Mouse (Mus musculus) mature B cell (primary cell): ENCODE results near the gene Clmn.

ENCODE experiments used
- in situ Hi-C: fragments of 300-500 bp; cut with MboI; formaldehyde crosslinking; loops from 2 replicates; pipeline ENCODE4 v1.14.3; 2019

Gene Clmn

DNA sequence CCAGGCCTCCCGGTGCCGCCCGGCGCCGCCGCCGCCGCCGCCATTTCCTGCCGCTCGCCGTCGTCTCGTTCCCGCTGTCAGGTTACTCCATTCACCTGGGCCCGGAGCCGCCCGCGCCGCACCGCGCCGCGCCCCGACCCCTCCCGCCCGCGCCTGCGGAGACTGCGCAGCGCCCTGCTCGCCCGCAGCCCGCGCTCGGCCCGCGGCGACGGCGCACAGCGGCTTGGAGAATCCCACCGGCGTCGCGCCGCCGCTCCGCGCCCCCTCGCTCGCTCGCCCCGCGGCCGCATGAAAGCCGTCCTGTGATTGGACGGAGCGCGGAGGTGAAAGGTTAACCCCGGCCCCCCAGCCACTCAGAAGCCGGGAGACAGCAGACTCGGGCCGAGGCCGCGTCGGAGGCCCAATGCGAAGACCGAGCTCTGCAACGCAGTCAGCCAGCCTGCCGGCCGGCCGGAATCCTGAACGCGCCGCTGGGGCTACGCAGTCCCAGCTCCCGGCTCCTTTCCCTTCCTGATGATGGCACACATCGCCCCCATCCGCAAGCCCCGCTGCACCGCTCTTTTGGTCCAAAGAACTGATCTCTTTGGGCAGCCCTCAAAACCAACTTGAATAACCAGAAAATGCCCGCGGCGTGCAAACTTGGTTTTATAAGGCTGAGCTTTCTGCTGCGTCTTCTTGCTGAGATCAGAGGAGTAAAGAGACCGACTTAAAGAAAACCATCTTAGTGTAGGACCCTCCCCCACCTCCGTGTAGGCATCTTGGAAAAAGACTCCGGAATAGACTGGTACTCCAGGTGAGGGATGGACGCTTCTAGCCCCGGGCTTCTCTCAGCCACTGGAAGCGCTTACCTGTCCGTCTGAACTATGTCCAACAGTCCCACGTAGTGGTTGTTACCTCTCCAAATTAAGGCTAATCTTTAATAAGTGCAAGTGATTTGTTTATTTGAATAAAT is 112.8 kb downstream of the Clmn start, which contains the start of gene Dicer1:
Dicer1 (minus strand) TSS at position 139 of the 952 bp plus-strand sequence.
- in situ Hi-C loops = no loop called here

DNA sequence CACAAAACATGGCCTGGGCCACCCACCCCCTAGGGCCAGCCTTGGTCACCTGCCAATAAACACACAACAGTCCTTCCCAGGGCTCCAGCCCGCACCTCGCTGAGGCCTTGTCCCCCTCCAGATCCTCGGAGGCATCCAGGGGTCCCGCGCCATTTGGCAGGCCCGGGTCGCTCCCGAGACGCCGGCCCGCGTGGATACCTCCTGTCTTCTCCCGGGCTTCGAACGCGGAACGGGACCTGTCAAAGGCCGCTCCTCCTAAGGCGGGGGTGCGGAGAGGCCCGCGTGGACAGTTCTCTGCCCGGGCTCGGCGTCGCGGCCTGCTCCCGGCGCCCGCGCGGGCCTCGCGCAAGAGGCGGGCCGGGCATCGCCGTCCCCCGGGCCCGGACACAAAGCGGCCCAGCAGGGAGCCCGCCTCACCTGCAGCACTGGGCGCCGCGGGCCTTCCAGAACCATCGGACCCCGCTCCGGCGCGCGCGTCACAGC is 113.5 kb downstream of the Clmn start:
- in situ Hi-C loops = no loop called here

GRCm38 (mm10) chr12:104748946-104749345 is 115.9 kb downstream of the Clmn start:
- in situ Hi-C loops = loop anchor here (25.0 kb wide), 2 partner anchors 188 to 288 kb away; partner anchors contain the start of gene Glrx5

DNA sequence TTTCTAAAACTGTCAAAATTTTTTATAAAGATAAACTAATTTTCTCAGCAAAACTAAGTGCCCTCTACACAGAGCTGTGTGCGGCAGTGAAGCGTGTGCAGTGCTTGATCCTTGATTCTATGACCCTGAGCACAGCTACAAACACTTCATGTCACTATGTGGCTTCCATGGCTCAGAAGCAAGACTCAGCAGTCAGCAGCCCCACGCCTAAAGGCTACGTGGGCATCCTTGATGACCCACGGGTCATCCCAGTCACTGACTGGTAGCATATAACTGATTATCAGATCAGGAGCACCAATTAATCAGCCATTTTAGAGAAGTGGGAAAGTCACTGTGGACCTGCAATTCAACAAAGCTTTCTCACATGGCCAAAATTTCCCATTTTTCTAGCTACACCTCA is 117.6 kb downstream of the Clmn start:
- in situ Hi-C loops = loop anchor here (25.0 kb wide), 2 partner anchors 190 to 290 kb away; partner anchors contain the start of gene Glrx5

DNA sequence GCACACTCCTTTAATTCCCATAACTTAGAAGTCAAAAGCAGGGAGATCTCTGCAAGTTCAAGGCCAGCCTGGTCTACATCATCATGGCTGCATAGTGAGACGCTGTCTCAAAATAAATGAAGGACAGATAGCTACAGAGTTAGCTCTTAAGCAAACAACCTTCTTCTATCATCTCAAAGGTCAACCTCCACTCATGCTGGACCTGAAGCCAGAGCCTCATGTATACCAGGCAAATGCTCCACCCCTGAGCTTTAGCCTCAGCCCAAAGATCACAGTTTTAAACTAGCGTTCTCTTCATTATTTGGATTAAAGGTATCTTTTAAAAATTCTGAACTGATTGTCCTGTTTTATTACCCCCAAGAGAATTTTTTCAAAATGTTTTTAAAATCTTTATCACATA is 118.3 kb downstream of the Clmn start:
- in situ Hi-C loops = loop anchor here (25.0 kb wide), 2 partner anchors 191 to 291 kb away; partner anchors contain the start of gene Glrx5

DNA sequence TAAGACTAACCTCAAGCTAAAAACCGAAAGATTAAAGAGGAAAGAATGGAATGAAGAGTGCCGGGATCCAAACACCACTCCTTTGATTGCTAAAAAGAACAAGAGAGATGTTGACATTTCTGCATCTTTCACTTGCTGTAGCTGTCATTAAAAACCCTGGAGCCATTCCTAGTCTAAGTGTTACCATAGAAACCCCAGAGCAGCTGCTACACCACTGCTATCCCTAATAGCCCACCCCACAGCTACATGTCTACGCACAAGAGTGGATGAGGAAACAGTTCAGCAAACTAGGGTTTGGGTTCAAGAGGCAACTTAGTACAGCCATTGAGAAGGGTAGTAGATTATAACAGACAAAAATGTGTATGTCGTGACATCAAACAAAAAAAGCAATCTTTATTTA is 121.2 kb downstream of the Clmn start:
- in situ Hi-C loops = loop anchor here (25.0 kb wide), 2 partner anchors 194 to 294 kb away; partner anchors contain the start of gene Glrx5

DNA sequence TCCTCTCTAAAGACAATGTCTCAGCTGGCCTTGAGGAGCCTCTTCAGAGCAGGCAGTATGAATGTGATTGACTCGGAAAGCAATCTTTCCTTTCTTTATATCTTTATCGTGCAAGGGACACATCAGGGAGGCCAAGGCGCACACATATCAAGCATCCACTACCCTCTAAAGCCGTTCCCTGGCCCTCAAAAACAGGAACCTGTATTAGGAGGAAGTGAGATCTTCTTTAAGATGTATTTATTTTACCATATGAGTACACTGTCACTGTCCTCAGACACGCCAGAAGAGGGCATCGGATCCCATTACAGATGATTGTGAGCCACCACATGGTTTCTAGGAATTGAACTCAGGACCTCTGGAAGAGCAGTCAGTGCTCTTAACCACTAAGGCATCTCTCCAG is 122.6 kb downstream of the Clmn start:
- in situ Hi-C loops = loop anchor here (25.0 kb wide), 2 partner anchors 195 to 295 kb away; partner anchors contain the start of gene Glrx5

DNA sequence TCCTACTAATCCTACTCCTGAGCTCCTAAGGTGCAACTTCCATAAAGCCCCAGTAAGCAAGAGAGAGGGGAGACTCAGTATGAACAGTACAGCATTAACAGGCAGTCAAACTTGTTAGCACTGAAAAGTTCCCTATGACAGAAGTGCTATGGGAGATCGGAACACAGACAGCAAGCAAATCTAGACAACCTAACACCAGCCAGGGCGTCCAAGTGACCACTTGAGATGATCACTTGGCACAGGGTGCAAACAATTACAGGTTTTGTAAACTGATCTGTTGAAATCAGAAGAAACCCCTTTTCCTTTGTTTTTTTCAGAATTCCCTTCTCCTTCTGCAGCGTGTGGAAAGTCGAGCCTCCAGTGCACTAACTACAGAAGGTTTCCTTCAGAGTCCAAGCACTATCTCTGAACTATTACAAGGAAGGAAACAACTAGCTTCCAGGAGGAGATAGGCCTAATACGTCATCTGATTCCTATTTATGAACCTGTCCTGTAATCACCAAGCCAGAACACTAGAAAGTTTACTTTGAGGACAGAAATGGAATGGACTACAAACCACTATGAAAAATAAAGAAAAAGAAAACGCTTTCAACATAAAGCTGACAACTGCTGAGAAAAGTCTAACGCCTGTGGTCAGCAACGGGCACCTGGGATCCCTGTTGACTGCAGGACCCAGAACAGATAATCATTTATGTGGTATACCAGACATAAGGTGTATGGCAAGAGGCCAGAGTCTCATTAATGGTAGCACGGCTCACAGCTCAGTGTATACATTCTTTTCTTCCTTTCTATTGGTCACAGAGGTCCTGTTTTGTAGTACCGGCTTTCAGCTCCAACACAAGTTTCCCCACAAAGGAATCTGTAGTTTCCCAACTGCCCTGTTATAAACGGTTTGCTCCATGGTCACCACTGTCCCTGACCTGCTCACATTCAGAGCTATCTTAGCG is 123.8 kb downstream of the Clmn start:
- in situ Hi-C loops = loop anchor here (25.0 kb wide), 2 partner anchors 196 to 296 kb away; partner anchors contain the start of gene Glrx5

- in situ Hi-C loops = loop anchor here (25.0 kb wide), 2 partner anchors 198 to 298 kb away; partner anchors contain the start of gene Glrx5
These were observed 125.9 kb downstream of the Clmn start for GRCm38 (mm10) chr12:104738931-104739330.

DNA sequence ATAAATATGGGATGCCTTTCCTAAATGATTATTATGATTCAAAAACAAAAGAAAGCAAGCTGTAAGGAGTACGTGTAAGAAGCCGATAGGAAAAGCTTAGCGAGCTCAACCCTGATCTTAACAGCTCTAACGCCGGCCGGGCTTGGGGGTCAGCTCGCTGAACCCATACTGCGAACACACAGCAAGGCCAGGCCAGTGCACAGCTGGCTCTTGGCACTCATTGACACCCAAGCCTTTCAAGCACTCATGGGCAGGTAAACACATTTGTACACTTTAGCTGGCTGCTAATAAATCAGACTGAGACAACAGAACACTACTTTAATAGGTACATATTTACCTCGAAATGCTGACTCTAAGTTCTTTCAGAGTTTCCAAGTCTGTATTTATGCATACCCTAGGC is 126.4 kb downstream of the Clmn start:
- in situ Hi-C loops = loop anchor here (25.0 kb wide), 2 partner anchors 199 to 299 kb away; partner anchors contain the start of gene Glrx5

DNA sequence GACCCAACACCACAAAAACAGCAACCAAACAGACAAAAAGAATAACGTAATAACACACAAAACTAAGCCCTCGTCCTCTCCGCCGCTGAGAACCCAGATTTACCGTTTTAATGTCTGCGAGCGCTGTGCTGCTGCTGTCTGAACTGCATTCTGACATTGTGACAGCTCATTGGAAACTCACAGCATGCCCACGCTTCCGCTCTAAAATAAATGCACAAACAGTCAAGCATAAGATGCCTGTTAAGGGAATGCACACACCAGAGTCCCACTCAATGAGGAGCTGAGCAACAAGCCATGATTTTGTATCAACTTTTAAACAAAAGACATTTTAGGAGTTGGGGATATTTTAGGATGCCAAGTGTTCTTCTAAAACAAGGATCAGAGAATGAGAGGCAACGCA is 127.2 kb downstream of the Clmn start:
- in situ Hi-C loops = loop anchor here (25.0 kb wide), 2 partner anchors 200 to 300 kb away; partner anchors contain the start of gene Glrx5

GRCm38 (mm10) chr12:104735993-104736395 is 128.9 kb downstream of the Clmn start:
- in situ Hi-C loops = loop anchor here (25.0 kb wide), 2 partner anchors 201 to 301 kb away; partner anchors contain the start of gene Glrx5

DNA sequence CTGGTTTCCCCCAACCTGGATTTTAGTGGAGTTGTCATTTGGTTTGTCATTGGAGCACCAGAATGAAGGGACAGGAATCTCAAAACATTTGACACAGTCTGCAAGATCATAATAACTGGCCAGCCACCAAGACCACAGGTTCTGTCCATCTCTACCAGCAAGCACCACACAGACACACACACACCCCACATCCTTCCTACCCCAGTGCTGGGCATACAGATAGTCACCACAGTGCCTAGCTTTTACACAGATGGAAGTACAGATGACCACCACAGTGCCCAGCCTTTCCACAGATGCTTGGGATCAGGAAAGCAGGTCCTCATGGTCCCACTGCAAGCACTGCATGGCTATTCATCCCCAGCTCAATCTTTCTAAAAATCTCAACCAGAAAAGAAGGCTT is 131.7 kb downstream of the Clmn start:
- in situ Hi-C loops = loop anchor here (25.0 kb wide), 2 partner anchors 204 to 304 kb away; partner anchors contain the start of gene Glrx5

DNA sequence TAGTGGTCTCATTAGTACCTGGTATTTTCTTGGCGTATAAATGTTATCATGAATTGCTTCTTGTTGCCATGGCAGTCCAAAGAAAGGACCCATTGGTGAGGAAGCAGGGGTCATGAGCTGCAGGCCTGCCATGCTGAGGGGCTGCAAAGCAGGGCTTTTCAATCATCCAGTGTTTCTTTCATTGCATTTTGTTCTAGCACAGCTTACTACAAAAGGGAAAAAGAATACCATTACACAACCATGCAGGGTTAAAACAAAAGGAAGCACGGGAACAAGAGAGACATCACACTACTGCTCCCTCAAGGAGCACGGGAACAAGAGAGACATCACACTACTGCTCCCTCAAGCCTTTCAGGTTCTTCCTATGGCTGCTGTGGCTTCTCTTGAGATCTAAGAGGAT is 133.1 kb downstream of the Clmn start:
- in situ Hi-C loops = loop anchor here (25.0 kb wide), 2 partner anchors 206 to 306 kb away; partner anchors contain the start of gene Glrx5

DNA sequence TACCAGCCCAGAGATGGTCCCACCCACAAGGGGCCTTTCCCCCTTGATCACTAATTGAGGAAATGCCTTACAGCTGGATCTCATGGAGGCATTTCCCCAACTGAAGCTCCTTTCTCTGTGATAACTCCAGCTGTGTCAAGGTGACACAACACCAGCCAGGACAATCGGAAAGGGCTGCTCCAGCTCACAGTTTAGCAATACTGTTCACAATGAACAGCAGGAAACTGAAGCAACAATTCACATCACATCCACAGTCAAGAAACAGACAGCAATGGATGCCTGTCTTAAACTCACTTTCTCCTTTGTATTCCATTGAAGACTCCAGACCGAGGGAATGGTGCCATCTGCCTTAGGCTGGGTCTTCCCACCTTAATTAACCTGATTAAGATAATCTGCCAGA is 138.4 kb downstream of the Clmn start:
- in situ Hi-C loops = loop anchor here (25.0 kb wide), 2 partner anchors 211 to 311 kb away; partner anchors contain the start of gene Glrx5

GRCm38 (mm10) chr12:104722056-104722455 is 142.8 kb downstream of the Clmn start:
- in situ Hi-C loops = no loop called here

- in situ Hi-C loops = no loop called here
These were observed 143.9 kb downstream of the Clmn start for GRCm38 (mm10) chr12:104721011-104721410.

DNA sequence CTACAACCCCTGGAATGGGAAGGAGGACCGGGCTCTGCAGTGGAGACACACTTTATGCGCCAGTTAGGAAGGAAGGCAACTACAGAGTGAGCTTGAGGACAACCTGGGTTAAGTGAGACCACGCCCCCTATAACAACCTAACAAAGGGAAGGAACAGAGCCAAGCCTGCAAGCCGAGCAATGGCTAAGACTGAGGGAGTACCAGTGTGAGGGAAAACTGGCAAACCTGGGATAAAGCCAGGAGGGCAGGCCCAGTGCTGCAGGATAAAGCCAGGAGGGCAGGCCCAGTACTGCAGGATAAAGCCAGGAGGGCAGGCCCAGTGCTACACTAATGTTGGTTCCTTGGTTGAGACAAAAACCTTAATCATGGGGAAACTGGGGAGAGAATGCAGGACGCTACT is 145.9 kb downstream of the Clmn start:
- in situ Hi-C loops = no loop called here

GRCm38 (mm10) chr12:104716409-104716808 is 148.5 kb downstream of the Clmn start:
- in situ Hi-C loops = no loop called here

DNA sequence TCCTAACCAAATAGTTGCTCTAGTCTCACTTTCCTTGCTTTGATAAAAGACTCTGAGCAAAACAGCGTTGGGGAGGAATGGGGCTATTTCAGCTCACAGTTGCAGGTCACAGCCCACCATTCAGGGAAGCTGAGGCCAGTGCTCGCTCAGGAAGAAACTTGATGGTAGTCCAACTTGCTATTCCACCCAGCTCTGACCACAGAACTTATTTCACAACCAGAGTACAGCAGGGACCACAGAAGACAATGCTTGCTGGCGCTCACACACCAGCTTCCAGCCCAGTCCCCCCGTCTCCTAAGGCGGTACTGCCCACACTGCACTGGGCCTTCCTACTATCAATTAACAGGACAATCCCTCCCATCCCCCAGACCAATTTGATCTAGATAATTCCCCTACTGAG is 149.4 kb downstream of the Clmn start:
- in situ Hi-C loops = no loop called here
